14 mouse cellular contexts compared by ENCODE assay signal in the genomic region with DNA sequence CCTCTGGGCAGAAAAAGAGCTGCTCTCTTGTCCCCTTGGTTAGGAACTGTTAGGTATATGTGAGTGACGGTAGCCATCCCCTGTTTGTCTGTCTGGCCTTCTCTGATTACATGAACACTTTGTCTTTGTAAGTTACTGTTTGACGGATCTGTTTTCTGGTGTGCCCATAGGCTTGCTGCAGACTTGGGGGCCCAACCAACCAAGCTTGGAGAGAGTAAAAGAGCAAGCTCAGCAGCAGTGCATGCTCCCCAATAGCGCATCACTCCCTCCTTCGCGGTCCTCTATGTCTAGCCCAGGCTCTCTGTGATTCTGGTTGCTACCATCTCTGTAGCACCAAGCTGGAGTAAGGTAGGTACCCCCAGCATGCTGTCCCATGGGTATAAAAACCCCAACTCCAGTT.
"Had no signal": no experiment of that assay in that cellular context is flagged by ENCODE, and none has a peak within 500 bp of the region (broad histone marks: within the 10 kb centered on the region; RNA-seq: fewer than 3 reads in every experiment).

No protein-coding gene starts in this region.

- H3K36me3 ChIP-seq: intestine, embryonic 15.5 days; limb, embryonic 10.5 days; liver, embryonic 15.5 days had no signal

- H3K9ac ChIP-seq: intestine, embryonic 15.5 days; liver, embryonic 15.5 days had no signal

- H3K27ac ChIP-seq: intestine, embryonic 15.5 days; layer of hippocampus, adult 2 months; left cerebral cortex, adult 2 months; limb, embryonic 10.5 days; liver, embryonic 15.5 days had no signal

- DNase-seq: lung, adult 2 months; lung, postnatal 10 days; lung, postnatal 4 days; right cerebral cortex, adult 18-20 months; right cerebral cortex, postnatal 25 days; thymus, postnatal 36 days had no signal

- H3K4me1 ChIP-seq: intestine, embryonic 15.5 days; liver, embryonic 15.5 days; megakaryocyte, embryonic 14.5 days had no signal

- H3K27me3 ChIP-seq: intestine, embryonic 15.5 days; liver, embryonic 15.5 days had no signal

- H3K9me3 ChIP-seq: intestine, embryonic 15.5 days; liver, embryonic 15.5 days had no signal

- H3K4me2 ChIP-seq: intestine, embryonic 15.5 days; liver, embryonic 11.5 days; liver, embryonic 15.5 days; midbrain, embryonic 11.5 days had no signal

- ATAC-seq: intestine, embryonic 15.5 days had no signal

- H3K4me3 ChIP-seq: intestine, embryonic 15.5 days; layer of hippocampus, adult 2 months; left cerebral cortex, adult 2 months; limb, embryonic 10.5 days; liver, embryonic 15.5 days; megakaryocyte, embryonic 14.5 days had no signal
